Mouse (Mus musculus) hindbrain, embryonic 15.5 days (tissue): ENCODE measurements around the gene Zswim5. TPM values are rescaled to one million over a fixed set of nuclear protein-coding genes. Genes with fewer than 3 reads are reported as not detected.

Experiments
- ATAC-seq: fragments of 200-750 bp; cut with Nextera tagmentation; 2 replicates; pipeline ENCODE4 v1.8.0; 2017; ENCODE audit warnings: low read depth, moderate number of reproducible peaks, moderate TSS enrichment; ENCODE audit not compliant: low FRiP score
- H3K27ac ChIP-seq: fragments of 300-500 bp; sonication (generic); replicated peaks from 2 replicates; pipeline ENCODE4 v1.5.1; 2015; ENCODE audit warnings: mild to moderate bottlenecking, inconsistent platforms
- H3K27me3 ChIP-seq: fragments of 300-500 bp; sonication (generic); 2 replicates; pipeline ENCODE4 v1.6.1; 2015; ENCODE audit warnings: control low read depth, inconsistent platforms
- H3K36me3 ChIP-seq: fragments of 300-500 bp; sonication (generic); 2 replicates; pipeline ENCODE4 v1.6.1; 2015; ENCODE audit warnings: control low read depth, inconsistent platforms
- H3K4me1 ChIP-seq: fragments of 300-500 bp; sonication (generic); replicated peaks from 2 replicates; pipeline ENCODE4 v1.6.1; 2015; ENCODE audit warnings: control low read depth, inconsistent platforms
- H3K4me2 ChIP-seq: fragments of 300-500 bp; sonication (generic); 2 replicates; pipeline ENCODE4 v1.6.1; 2015; ENCODE audit warnings: moderate library complexity, mild to moderate bottlenecking, inconsistent platforms
- H3K4me3 ChIP-seq: fragments of 300-500 bp; sonication (generic); 2 replicates; pipeline ENCODE4 v1.5.1; 2015; ENCODE audit warnings: mild to moderate bottlenecking, inconsistent platforms
- H3K9ac ChIP-seq: fragments of 300-500 bp; sonication (generic); 2 replicates; pipeline ENCODE4 v1.6.1; 2015; ENCODE audit warnings: inconsistent platforms
- H3K9me3 ChIP-seq: fragments of 300-500 bp; sonication (generic); 2 replicates; pipeline ENCODE4 v1.6.1; 2016; ENCODE audit warnings: control low read depth, inconsistent platforms
- WGBS: fragments of 180-500 bp; shearing (Covaris S2); methylation state at CpG from one replicate; pipeline ENCODE4 v1.1.7; 2015; 5-methylcytosine and 5-hydroxymethylcytosine counted together
- polyA plus RNA-seq: library from polyadenylated mRNA; unstranded; fragments of >200 nt; fragmentation: Nextera tagmentation; extraction: Ambion mirVana; gene quantifications from 2 replicates; pipeline ENCODE4 v1.2.1, GENCODE M21; 2015

Zswim5 gene
- polyA plus RNA-seq, 1 experiment from 2014 or later, result 5.2 TPM

DNA sequence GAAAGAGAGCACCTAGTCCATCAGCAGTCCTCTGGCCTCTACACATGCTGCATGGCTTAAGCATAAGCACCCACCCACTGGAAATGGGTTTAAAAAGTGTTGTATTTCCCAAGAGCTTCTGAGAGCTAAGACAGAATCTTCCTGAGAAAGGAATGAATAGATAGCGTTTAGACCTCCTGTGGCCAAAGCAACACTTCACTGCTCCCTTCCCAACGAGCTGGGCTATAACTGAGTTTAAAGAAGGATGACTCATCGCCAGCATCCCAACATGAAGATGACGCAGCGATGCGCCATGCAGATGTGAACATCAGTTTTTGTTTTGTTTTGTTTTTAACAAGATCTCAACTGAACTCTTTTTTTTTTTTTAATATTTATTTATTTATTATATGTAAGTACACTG, 136.4 kb downstream of the Zswim5 start:
- H3K36me3 ChIP-seq, result no peaks in the 10 kb centered on the region
- H3K9me3 ChIP-seq, result no peaks in the 10 kb centered on the region
- H3K4me2 ChIP-seq, result no peak overlapping the region
- H3K4me3 ChIP-seq, result no peak overlapping the region
- WGBS, result 84% methylated on average over 6 of the region's 6 CpGs
- no peaks in the 10 kb centered on the region for H3K4me1 ChIP-seq
- H3K27ac ChIP-seq, result no peak overlapping the region
- no peak for ATAC-seq
- no peaks in the 10 kb centered on the region for H3K27me3 ChIP-seq
- H3K9ac ChIP-seq, result no peak overlapping the region

- 78% methylated on average over 4 of the region's 4 CpGs for WGBS
- no peak overlapping the region for H3K27ac ChIP-seq
- no peak for ATAC-seq
Measured at GRCm38 (mm10) chr4:117014901-117015415, 137.8 kb downstream of the Zswim5 start.

DNA sequence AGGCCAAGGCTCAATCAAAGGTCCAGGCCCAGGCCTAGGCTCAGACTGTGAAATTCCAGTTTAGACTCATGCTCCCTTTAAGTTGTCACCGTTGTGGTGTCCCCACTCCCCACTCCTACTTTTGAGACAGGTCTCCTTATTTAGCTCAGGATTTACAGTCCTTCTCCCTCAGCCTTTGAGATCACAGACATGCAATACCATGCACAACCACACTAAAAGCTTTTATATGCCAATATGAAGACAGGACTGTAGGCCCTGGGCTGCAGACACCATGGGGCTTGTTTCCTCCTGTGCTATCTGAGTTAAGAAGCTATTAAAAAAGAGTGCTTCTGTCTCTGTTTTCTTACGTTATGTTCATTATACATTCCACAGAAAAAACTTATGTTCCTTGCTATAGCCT, 140.6 kb downstream of the Zswim5 start:
- H3K4me3 ChIP-seq, result no peak overlapping the region
- H3K4me2 ChIP-seq, result no peak overlapping the region
- no peak overlapping the region for H3K27ac ChIP-seq
- 90% methylated on average over 2 of the region's 2 CpGs for WGBS
- no peaks in the 10 kb centered on the region for H3K9me3 ChIP-seq
- H3K4me1 ChIP-seq, result peaks cover 11% of the 10 kb centered on the region
- no peak for ATAC-seq
- no peaks in the 10 kb centered on the region for H3K27me3 ChIP-seq
- no peak overlapping the region for H3K9ac ChIP-seq
- peaks cover 6% of the 10 kb centered on the region for H3K36me3 ChIP-seq

More at GRCm38 (mm10) chr4:117014901-117015415, 137.8 kb downstream of the Zswim5 start:
- Histone ChIP-seq H3K9me3 (no peaks in the 10 kb centered on the region), H3K27me3 (no peaks in the 10 kb centered on the region), H3K4me2 (no peak overlapping the region), H3K9ac (no peak overlapping the region), H3K4me1 (peaks cover 3% of the 10 kb centered on the region), H3K36me3 (no peaks in the 10 kb centered on the region), H3K4me3 (no peak overlapping the region)

GRCm38 (mm10) chr4:117018327-117018726, 141.2 kb downstream of the Zswim5 start:
- Histone ChIP-seq H3K36me3 (peaks cover 12% of the 10 kb centered on the region), H3K27ac (no peak overlapping the region), H3K4me2 (no peak overlapping the region), H3K9ac (no peak overlapping the region), H3K27me3 (no peaks in the 10 kb centered on the region), H3K4me1 (peaks cover 11% of the 10 kb centered on the region), H3K4me3 (no peak overlapping the region), H3K9me3 (no peaks in the 10 kb centered on the region)
- WGBS, result 88% methylated on average over 7 of the region's 7 CpGs
- ATAC-seq, result no peak

- H3K36me3 ChIP-seq, result peaks cover 17% of the 10 kb centered on the region
- peaks cover 11% of the 10 kb centered on the region for H3K4me1 ChIP-seq
- peak within 1 kb of the TSS; percentile 82 for H3K4me2 ChIP-seq
- H3K9me3 ChIP-seq, result no peaks in the 10 kb centered on the region
- peak within 1 kb of the TSS; percentile 79 for H3K27ac ChIP-seq
- H3K4me3 ChIP-seq, result peak within 1 kb of the TSS; percentile 99
- under 1% methylated on average over 60 of the region's 61 CpGs for WGBS
- ATAC-seq, result peak; percentile 96
- H3K27me3 ChIP-seq, result no peaks in the 10 kb centered on the region
- peak within 1 kb of the TSS; percentile 88 for H3K9ac ChIP-seq
Measured at GRCm38 (mm10) chr4:117019206-117020134, 142.3 kb downstream of the Zswim5 start, which contains the start of gene Eif2b3. Eif2b3 (plus strand) TSS chr4:117019402.

DNA sequence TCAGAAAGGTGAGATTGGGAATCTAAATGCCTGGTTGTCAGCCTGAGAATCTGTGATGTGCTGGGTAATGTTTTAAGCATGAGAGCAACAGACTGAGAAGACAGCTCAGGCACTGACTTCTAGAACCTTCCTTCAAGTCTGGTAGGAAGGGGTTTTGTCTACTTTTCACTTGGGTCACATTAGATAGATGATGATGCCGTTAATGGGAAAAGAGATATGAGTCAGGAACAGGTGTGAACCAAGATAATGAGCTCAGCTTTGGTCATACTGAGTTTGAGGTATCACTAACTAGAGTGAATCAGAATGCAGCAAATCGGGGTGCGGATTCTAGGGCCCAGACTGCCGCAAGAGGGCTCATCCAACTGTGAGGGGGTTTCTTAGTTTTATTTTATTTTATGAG, 146.3 kb downstream of the Zswim5 start:
- no peaks in the 10 kb centered on the region for H3K9me3 ChIP-seq
- H3K4me3 ChIP-seq, result no peak overlapping the region
- no peaks in the 10 kb centered on the region for H3K27me3 ChIP-seq
- no peak overlapping the region for H3K27ac ChIP-seq
- no peak for ATAC-seq
- H3K36me3 ChIP-seq, result peaks cover 23% of the 10 kb centered on the region
- H3K4me1 ChIP-seq, result peaks cover 11% of the 10 kb centered on the region
- 95% methylated on average over 4 of the region's 4 CpGs for WGBS
- no peak overlapping the region for H3K4me2 ChIP-seq
- no peak overlapping the region for H3K9ac ChIP-seq

- no peaks in the 10 kb centered on the region for H3K9me3 ChIP-seq
- H3K9ac ChIP-seq, result no peak overlapping the region
- ATAC-seq, result no peak
- H3K36me3 ChIP-seq, result peaks cover 15% of the 10 kb centered on the region
- H3K27ac ChIP-seq, result no peak overlapping the region
- H3K27me3 ChIP-seq, result no peaks in the 10 kb centered on the region
- H3K4me1 ChIP-seq, result no peaks in the 10 kb centered on the region
- 96% methylated on average over 1 of the region's 1 CpGs for WGBS
- no peak overlapping the region for H3K4me2 ChIP-seq
- no peak overlapping the region for H3K4me3 ChIP-seq
Measured at GRCm38 (mm10) chr4:117031105-117031504, 153.9 kb downstream of the Zswim5 start.

Other genes with a start within 250 kb of the Zswim5 start
- 92.9 and 98.3 TPM in 2 replicates for gene Nasp, start 249.4 kb upstream of the Zswim5 start, polyA plus RNA-seq
- 704 and 712 TPM in 2 replicates for gene Akr1a1, start 225.7 kb upstream of the Zswim5 start, polyA plus RNA-seq
- gene Prdx1, start 191.8 kb upstream of the Zswim5 start, polyA plus RNA-seq, result 446 and 514 TPM in 2 replicates
- gene Mmachc, start 169.0 kb upstream of the Zswim5 start, polyA plus RNA-seq, result 23.0 and 23.2 TPM in 2 replicates
- 12.6 and 13.6 TPM in 2 replicates for gene Ccdc163, start 168.9 kb upstream of the Zswim5 start, polyA plus RNA-seq
- 2.6 and 3.3 TPM in 2 replicates for gene Tesk2, start 156.4 kb upstream of the Zswim5 start, polyA plus RNA-seq
- gene Toe1, start 69.7 kb upstream of the Zswim5 start, polyA plus RNA-seq, result 27.4 and 32.8 TPM in 2 replicates
- 7.4 and 8.4 TPM in 2 replicates for gene Mutyh, start 69.7 kb upstream of the Zswim5 start, polyA plus RNA-seq
- gene Hpdl, start 55.7 kb upstream of the Zswim5 start, polyA plus RNA-seq, result 1.9 and 2.0 TPM in 2 replicates
- 56.6 and 59.4 TPM in 2 replicates for gene Urod, start 117.0 kb downstream of the Zswim5 start, polyA plus RNA-seq
- gene Hectd3, start 117.9 kb downstream of the Zswim5 start, polyA plus RNA-seq, result 25.3 and 30.1 TPM in 2 replicates
- 43.8 and 46.8 TPM in 2 replicates for gene Eif2b3, start 142.0 kb downstream of the Zswim5 start, polyA plus RNA-seq
- gene Ptch2, start 218.7 kb downstream of the Zswim5 start, polyA plus RNA-seq, result 7.3 and 8.0 TPM in 2 replicates
- gene Btbd19, start 248.3 kb downstream of the Zswim5 start, polyA plus RNA-seq, result 4.7 and 5.1 TPM in 2 replicates
- 0.31 and 1.1 TPM in 2 replicates for gene Tctex1d4, start 249.4 kb downstream of the Zswim5 start, polyA plus RNA-seq